Mouse (Mus musculus) thymus, adult 2 months (tissue): Measurements from ENCODE around the gene Fancd2os.

Experiments
- CTCF ChIP-seq: fragments of 200-500 bp; IDR thresholded peaks from 2 replicates; pipeline ENCODE4 v1.5.1; 2012; ENCODE audit warnings: mild to moderate bottlenecking, control low read depth, low read length, moderate library complexity, borderline replicate concordance; ENCODE audit not compliant: control insufficient read depth, poor library complexity, insufficient read depth; ENCODE audit errors: extremely low read depth
- POLR2A ChIP-seq: fragments of 200-500 bp; IDR thresholded peaks from 2 replicates; pipeline ENCODE4 v1.6.1; 2012; ENCODE audit warnings: mild to moderate bottlenecking, low read length, control low read depth, moderate library complexity; ENCODE audit not compliant: control insufficient read depth, poor library complexity, insufficient read depth; ENCODE audit errors: extremely low read depth

- TF ChIP-seq POLR2A, result no peak
- TF ChIP-seq CTCF, result no peak
Observed at GRCm38 (mm10) chr6:113603993-113604392, 3.5 kb upstream of the Fancd2os start.
